Mouse (Mus musculus) ZHBTc4 (cell line): ENCODE data around the gene Gprc5b.

Source experiments
- DNase-seq: peaks from one replicate; pipeline ENCODE4 v3.0.0-alpha.2; 2011; ENCODE audit warnings: low read depth, low spot score

The Gprc5b gene

GRCm38 (mm10) chr7:118995007-118995406 lies at the start of gene Gprc5b:
Gprc5b (minus strand) TSS chr7:118995211.
- peak; percentile 93 for DNase-seq

GRCm38 (mm10) chr7:119041502-119041901 lies 46.5 kb upstream of the Gprc5b start:
- no peak for DNase-seq

- peak; percentile 66 for DNase-seq
Measured at GRCm38 (mm10) chr7:119037581-119037980, 42.6 kb upstream of the Gprc5b start.

GRCm38 (mm10) chr7:119034243-119034961 lies 39.4 kb upstream of the Gprc5b start:
- DNase-seq, result no peak

- DNase-seq, result peak; percentile 88
Measured at GRCm38 (mm10) chr7:119023394-119023921, 28.4 kb upstream of the Gprc5b start.

- DNase-seq, result peak; percentile 90
Measured at GRCm38 (mm10) chr7:119022238-119023156, 27.5 kb upstream of the Gprc5b start.

GRCm38 (mm10) chr7:119019537-119019936 lies 24.5 kb upstream of the Gprc5b start:
- DNase-seq, result peak; percentile 86

- peak; percentile 76 for DNase-seq
Measured at GRCm38 (mm10) chr7:119015736-119016135, 20.7 kb upstream of the Gprc5b start.

GRCm38 (mm10) chr7:119010854-119011529 lies 16.0 kb upstream of the Gprc5b start:
- peak; percentile 83 for DNase-seq

- no peak for DNase-seq
Measured at GRCm38 (mm10) chr7:119002501-119002900, 7.5 kb upstream of the Gprc5b start.

GRCm38 (mm10) chr7:119001965-119002364 lies 7.0 kb upstream of the Gprc5b start:
- no peak for DNase-seq

GRCm38 (mm10) chr7:118999857-119000256 lies 4.8 kb upstream of the Gprc5b start:
- no peak for DNase-seq

- DNase-seq, result peak; percentile 90
Measured at GRCm38 (mm10) chr7:118996137-118996837, 1.3 kb upstream of the Gprc5b start.

- DNase-seq, result peak; percentile 28
Measured at GRCm38 (mm10) chr7:118995671-118996070, 660 bp upstream of the Gprc5b start.

- DNase-seq, result no peak
Measured at GRCm38 (mm10) chr7:118994231-118994842, 674 bp downstream of the Gprc5b start.

- DNase-seq, result no peak
Measured at GRCm38 (mm10) chr7:118993597-118994230, 1.3 kb downstream of the Gprc5b start.

GRCm38 (mm10) chr7:118992623-118993405 lies 2.2 kb downstream of the Gprc5b start:
- DNase-seq, result peak; percentile 83

GRCm38 (mm10) chr7:118992080-118992560 lies 2.9 kb downstream of the Gprc5b start:
- no peak for DNase-seq

GRCm38 (mm10) chr7:118991341-118991884 lies 3.6 kb downstream of the Gprc5b start:
- DNase-seq, result no peak
